Mouse (Mus musculus): ENCODE results near the gene Kcnj12. TPM values are rescaled to one million over a fixed set of nuclear protein-coding genes. Genes with fewer than 3 reads are reported as not detected.

Gene Kcnj12
- polyA plus RNA-seq, 1 experiment: 0.81 TPM

DNA sequence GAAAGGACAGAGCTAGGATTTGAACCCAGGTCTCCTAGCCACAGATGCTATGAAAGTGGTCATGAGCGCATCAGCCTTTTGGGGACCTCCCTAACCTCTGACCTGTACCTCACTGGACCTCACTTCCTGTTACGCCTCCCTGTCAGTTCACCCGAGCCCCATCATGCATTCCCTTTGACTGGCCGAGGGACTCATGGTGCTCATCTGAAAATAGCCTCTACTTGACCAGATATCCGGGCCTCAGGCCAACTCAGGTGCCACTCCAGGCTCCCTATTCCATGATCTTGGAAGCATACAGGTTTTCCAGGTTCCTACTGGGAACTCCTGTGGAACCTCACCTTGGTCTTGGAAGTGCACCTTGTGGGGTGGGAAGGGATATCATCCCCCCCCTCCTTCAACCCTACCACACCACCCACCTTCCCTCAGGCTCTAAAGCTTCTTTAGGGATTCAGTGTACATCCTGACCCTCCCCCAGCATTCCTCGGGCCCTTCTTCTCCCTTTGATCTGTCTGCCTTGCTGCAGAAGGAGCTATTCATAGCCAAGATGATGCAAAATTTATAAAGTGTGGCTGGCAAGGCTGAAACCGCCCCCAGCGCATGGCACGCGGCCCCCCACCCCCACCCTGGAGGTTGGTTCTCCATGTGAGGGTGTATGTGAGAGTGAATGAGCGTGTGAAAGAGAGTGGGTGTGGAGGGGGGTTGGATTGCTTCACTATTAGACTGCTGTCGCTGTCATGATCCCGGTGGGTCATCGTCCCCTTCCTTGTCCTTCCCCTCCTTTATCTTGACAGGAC, 40.5 kb upstream of the Kcnj12 start:
- no peaks in the 10 kb centered on the region for H3K27me3 ChIP-seq (ENCODE audit: control insufficient read depth, insufficient read depth, low read length)
- no peak overlapping the region for H3K4me3 ChIP-seq (ENCODE audit: low read depth, low read length)
- WGBS: 68% methylated on average over 14 of the region's 14 CpGs
- H3K27ac ChIP-seq (ENCODE audit: insufficient read depth, low read depth, low read length): no peak overlapping the region
- TF ChIP-seq CTCF (IDR thresholded peaks at IDR 0.05; ENCODE audit: extremely low read depth, insufficient read length, insufficient replicate concordance, low read depth, low read length) (no peak), POLR2A (IDR thresholded peaks at IDR 0.05; ENCODE audit: low read depth, low read length) (no peak)
- no peaks in the 10 kb centered on the region for H3K36me3 ChIP-seq (ENCODE audit: control insufficient read depth, insufficient read depth, low read length)
- H3K4me1 ChIP-seq (ENCODE audit: control insufficient read depth, insufficient read depth, insufficient read length, low read length): peaks cover 2% of the 10 kb centered on the region

DNA sequence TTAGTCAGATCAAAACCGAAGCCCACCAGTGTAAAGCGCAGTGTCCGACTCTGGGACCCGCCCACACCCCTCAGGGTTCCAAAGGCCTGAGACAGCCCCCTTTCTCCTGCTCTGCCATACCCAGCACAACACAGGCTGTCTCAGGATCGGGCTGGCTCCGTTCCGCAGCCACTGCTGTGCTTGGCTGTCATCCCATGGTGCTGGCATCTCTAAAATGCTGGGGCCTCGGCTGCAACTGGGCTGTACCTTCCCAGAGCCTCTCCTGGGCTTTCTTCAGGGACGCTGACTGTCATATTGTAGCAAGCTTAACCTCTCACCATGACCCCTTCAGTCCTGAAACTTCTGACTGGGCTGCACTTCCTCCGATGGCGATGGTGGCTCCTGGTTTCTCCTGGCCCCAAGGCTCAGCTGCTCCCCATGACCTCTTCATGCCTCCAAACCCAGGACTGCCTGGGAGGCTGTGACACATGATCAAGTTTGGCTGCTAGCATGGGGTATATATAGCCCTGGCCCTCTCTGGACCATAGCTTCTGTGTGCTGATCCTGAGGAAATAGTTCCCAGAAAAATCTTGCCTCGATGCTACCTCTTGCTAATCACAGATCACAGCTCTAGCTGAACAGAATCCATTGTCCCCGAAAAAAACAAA, 37.3 kb upstream of the Kcnj12 start:
- Histone ChIP-seq H3K36me3 (ENCODE audit: control insufficient read depth, insufficient read depth, low read length) (no peaks in the 10 kb centered on the region), H3K27me3 (ENCODE audit: control insufficient read depth, insufficient read depth, low read length) (no peaks in the 10 kb centered on the region), H3K4me3 (ENCODE audit: low read depth, low read length) (no peak overlapping the region), H3K27ac (ENCODE audit: insufficient read depth, low read depth, low read length) (no peak overlapping the region), H3K4me1 (ENCODE audit: control insufficient read depth, insufficient read depth, insufficient read length, low read length) (no peaks in the 10 kb centered on the region)
- TF ChIP-seq CTCF (IDR thresholded peaks at IDR 0.05; ENCODE audit: extremely low read depth, insufficient read length, insufficient replicate concordance, low read depth, low read length) (no peak), POLR2A (IDR thresholded peaks at IDR 0.05; ENCODE audit: low read depth, low read length) (no peak)
- WGBS: 77% methylated on average over 13 of the region's 13 CpGs

DNA sequence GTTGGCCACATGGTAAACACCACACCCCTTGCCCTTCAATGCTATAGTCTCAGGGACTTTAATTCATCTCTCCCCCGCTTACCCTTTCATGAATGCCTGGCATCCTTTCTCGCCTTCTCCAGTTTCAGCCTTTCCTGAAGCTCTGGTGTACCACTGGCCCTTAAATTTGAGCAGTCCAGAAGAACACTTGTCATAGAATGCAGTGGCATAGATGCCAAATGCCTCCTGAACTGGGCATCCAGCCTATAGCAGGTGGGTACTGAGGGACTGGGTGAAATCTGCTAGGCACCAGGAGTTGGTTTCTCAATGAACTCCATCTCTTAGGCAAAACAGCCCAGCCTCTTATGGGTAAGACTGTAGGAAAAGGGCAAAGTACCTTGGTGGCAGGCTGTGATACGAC, 31.9 kb upstream of the Kcnj12 start:
- TF ChIP-seq CTCF (IDR thresholded peaks at IDR 0.05; ENCODE audit: extremely low read depth, insufficient read length, insufficient replicate concordance, low read depth, low read length): no peak
- no peak for TF ChIP-seq POLR2A (IDR thresholded peaks at IDR 0.05; ENCODE audit: low read depth, low read length)
- H3K4me3 ChIP-seq (ENCODE audit: low read depth, low read length): no peak overlapping the region
- H3K27me3 ChIP-seq (ENCODE audit: control insufficient read depth, insufficient read depth, low read length): no peaks in the 10 kb centered on the region
- no peak overlapping the region for H3K27ac ChIP-seq (ENCODE audit: insufficient read depth, low read depth, low read length)
- H3K4me1 ChIP-seq (ENCODE audit: control insufficient read depth, insufficient read depth, insufficient read length, low read length): no peaks in the 10 kb centered on the region
- WGBS: 68% methylated on average over 3 of the region's 3 CpGs
- no peaks in the 10 kb centered on the region for H3K36me3 ChIP-seq (ENCODE audit: control insufficient read depth, insufficient read depth, low read length)

DNA sequence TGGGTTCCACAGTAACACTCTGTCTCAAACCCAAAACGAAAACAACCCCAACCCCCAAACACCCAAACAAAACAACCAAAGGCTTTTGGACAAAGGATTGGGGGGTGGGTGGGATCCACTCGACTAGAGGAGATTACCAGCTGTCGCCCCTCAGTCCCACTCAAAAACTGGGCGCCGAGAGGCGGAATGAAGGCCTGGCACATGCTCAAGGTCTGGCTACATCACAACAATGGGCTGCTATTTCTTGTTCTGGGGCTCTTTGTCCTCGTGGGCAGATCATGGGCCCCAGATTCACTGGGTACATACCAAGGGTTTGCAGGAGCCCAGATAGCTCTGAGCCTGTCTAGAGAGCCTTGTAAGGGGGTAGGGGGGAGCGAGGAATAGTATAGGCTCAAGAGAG, 19.6 kb upstream of the Kcnj12 start:
- Histone ChIP-seq H3K27me3 (ENCODE audit: control insufficient read depth, insufficient read depth, low read length) (no peaks in the 10 kb centered on the region), H3K36me3 (ENCODE audit: control insufficient read depth, insufficient read depth, low read length) (no peaks in the 10 kb centered on the region), H3K27ac (ENCODE audit: insufficient read depth, low read depth, low read length) (no peak overlapping the region), H3K4me3 (ENCODE audit: low read depth, low read length) (no peak overlapping the region), H3K4me1 (ENCODE audit: control insufficient read depth, insufficient read depth, insufficient read length, low read length) (no peaks in the 10 kb centered on the region)
- 73% methylated on average over 8 of the region's 8 CpGs for WGBS
- TF ChIP-seq CTCF (IDR thresholded peaks at IDR 0.05; ENCODE audit: extremely low read depth, insufficient read length, insufficient replicate concordance, low read depth, low read length): no peak
- no peak for TF ChIP-seq POLR2A (IDR thresholded peaks at IDR 0.05; ENCODE audit: low read depth, low read length)

DNA sequence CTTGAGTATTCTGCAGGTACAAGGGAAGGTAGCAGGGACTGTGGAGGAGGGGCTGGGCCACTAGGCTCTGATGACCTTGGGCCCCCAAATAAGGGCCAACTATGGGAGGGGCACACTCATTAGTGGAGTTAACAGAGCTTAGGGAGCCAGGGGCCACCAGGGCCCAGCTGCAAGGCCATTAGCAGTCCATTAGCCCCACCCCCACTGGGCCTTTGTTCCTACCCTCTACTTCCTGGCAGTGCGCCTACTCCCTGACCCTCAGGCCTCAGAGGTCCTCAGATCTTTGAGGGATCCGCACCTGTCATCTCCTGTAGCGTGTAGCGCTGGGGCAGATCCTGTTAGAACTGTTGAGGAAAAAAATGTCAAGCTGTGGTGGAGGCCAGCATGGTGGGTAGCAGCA, 18.3 kb upstream of the Kcnj12 start:
- H3K27ac ChIP-seq (ENCODE audit: insufficient read depth, low read depth, low read length): no peak overlapping the region
- 58% methylated on average over 4 of the region's 4 CpGs for WGBS
- H3K4me1 ChIP-seq (ENCODE audit: control insufficient read depth, insufficient read depth, insufficient read length, low read length): no peaks in the 10 kb centered on the region
- H3K27me3 ChIP-seq (ENCODE audit: control insufficient read depth, insufficient read depth, low read length): no peaks in the 10 kb centered on the region
- TF ChIP-seq CTCF (IDR thresholded peaks at IDR 0.05; ENCODE audit: extremely low read depth, insufficient read length, insufficient replicate concordance, low read depth, low read length): no peak
- no peak for TF ChIP-seq POLR2A (IDR thresholded peaks at IDR 0.05; ENCODE audit: low read depth, low read length)
- H3K36me3 ChIP-seq (ENCODE audit: control insufficient read depth, insufficient read depth, low read length): no peaks in the 10 kb centered on the region
- no peak overlapping the region for H3K4me3 ChIP-seq (ENCODE audit: low read depth, low read length)

DNA sequence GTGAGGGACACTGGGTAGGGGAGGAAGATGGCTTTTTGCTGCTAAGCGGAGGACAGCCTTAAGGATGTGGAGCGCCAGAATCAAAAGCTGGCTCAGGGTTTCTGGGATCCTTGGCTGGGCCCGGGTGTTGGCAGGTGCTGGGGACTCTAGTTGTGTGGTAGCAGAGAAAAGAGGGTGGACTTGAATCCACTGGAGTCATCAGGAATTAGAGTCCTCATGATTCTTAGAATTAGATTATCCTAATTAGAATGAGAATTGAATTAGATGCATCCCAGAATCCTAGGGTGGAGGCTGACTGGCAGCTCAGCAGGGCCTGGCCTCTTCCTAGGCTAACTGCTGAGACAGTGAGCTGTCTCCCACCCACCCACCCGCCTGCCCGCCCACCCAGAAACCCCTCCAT, 17.6 kb upstream of the Kcnj12 start:
- H3K4me1 ChIP-seq (ENCODE audit: control insufficient read depth, insufficient read depth, insufficient read length, low read length): no peaks in the 10 kb centered on the region
- H3K4me3 ChIP-seq (ENCODE audit: low read depth, low read length): no peak overlapping the region
- H3K36me3 ChIP-seq (ENCODE audit: control insufficient read depth, insufficient read depth, low read length): no peaks in the 10 kb centered on the region
- H3K27me3 ChIP-seq (ENCODE audit: control insufficient read depth, insufficient read depth, low read length): no peaks in the 10 kb centered on the region
- 84% methylated on average over 5 of the region's 5 CpGs for WGBS
- H3K27ac ChIP-seq (ENCODE audit: insufficient read depth, low read depth, low read length): no peak overlapping the region
- no peak for TF ChIP-seq POLR2A (IDR thresholded peaks at IDR 0.05; ENCODE audit: low read depth, low read length)
- no peak for TF ChIP-seq CTCF (IDR thresholded peaks at IDR 0.05; ENCODE audit: extremely low read depth, insufficient read length, insufficient replicate concordance, low read depth, low read length)

DNA sequence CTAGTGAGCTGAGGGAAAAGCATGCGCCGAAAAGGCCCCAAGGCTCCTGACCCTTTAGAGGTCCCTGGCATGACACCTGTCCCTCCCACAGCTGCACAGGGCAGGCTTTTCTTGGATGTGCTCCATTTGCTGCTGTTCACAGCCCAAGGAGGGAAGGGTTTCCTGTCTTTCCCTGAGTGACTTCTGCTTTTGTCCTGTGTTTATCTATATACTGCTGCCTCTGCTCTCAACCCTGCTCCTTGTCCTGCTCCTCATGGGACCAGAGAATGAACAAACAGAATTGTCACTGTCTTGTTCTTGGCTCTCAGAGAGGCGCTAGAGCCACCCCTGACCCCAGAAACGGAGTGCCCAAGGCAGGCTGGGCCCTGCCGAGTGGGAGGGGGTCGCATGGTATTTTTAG, 17.0 kb upstream of the Kcnj12 start:
- Histone ChIP-seq H3K27me3 (ENCODE audit: control insufficient read depth, insufficient read depth, low read length) (no peaks in the 10 kb centered on the region), H3K4me1 (ENCODE audit: control insufficient read depth, insufficient read depth, insufficient read length, low read length) (no peaks in the 10 kb centered on the region), H3K36me3 (ENCODE audit: control insufficient read depth, insufficient read depth, low read length) (no peaks in the 10 kb centered on the region), H3K27ac (ENCODE audit: insufficient read depth, low read depth, low read length) (no peak overlapping the region), H3K4me3 (ENCODE audit: low read depth, low read length) (no peak overlapping the region)
- TF ChIP-seq POLR2A (IDR thresholded peaks at IDR 0.05; ENCODE audit: low read depth, low read length): no peak
- no peak for TF ChIP-seq CTCF (IDR thresholded peaks at IDR 0.05; ENCODE audit: extremely low read depth, insufficient read length, insufficient replicate concordance, low read depth, low read length)
- WGBS: 63% methylated on average over 6 of the region's 6 CpGs

Data from small intestine, adult 2 months (tissue).